Mouse (Mus musculus) lung, adult 10 weeks (tissue): ENCODE results near the gene Skint2. TPM values are rescaled to one million over a fixed set of nuclear protein-coding genes. Genes with fewer than 3 reads are reported as not detected.

Source experiments
- polyA plus RNA-seq: library from polyadenylated mRNA; stranded (reverse); fragments of 350-450 nt; fragmentation: Illumina TruSeq; extraction: RNeasy Lipid Tissue Mini Kit (QIAGEN cat#74804); gene quantifications from one replicate; pipeline ENCODE4 v1.2.3, GENCODE M21; 2014; ENCODE audit warnings: low read depth, low replicate concordance; ENCODE audit not compliant: insufficient read depth

The Skint2 gene
- not detected for polyA plus RNA-seq

DNA sequence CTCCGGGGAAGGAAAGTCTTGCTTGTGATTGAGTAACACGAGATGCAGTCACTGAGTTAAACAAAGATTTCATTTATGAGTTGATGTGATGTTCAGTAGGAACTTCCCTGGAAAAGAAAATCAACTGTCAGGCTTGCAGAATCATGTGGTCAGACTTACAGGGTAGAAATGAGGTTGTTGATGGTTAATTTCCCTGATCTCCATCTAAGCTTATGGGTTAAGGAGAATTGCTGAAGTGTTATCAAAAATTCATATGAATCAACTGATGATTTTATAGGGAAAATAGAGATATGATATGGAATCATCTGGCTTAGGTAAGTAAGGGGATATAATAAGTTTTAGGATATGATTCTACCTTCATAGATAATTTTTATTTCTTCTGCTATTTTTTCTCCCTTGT, at the start of gene Skint2:
Skint2 (plus strand) TSS at position 301 of the 400 bp plus-strand sequence.

Other genes with a start within 250 kb of the Skint2 start
- not detected for gene Skint9, start 123.2 kb upstream of the Skint2 start, polyA plus RNA-seq
- not detected for gene Skint10, start 217.7 kb downstream of the Skint2 start, polyA plus RNA-seq